Mouse (Mus musculus) lung, embryonic 14.5 days (tissue): ENCODE results near the gene Slc2a3. TPM values are rescaled to one million over a fixed set of nuclear protein-coding genes. Genes with fewer than 3 reads are reported as not detected.
A peak's percentile ranks its signal among the peaks of the same experiment; 100 is the strongest.

Experiments
- ATAC-seq: fragments of 200-750 bp; cut with Nextera tagmentation; 2 replicates; pipeline ENCODE4 v1.8.0; 2017; ENCODE audit warnings: mild to moderate bottlenecking, moderate TSS enrichment, moderate library complexity; ENCODE audit not compliant: insufficient read depth
- DNase-seq: peaks from one replicate; pipeline ENCODE4 v3.0.0-alpha.2; 2015
- H3K27ac ChIP-seq: fragments of 300-500 bp; sonication (generic); 2 replicates; pipeline ENCODE4 v1.5.1; 2014; ENCODE audit warnings: low read depth, mild to moderate bottlenecking, moderate library complexity
- H3K27me3 ChIP-seq: fragments of 300-500 bp; sonication (generic); 2 replicates; pipeline ENCODE4 v1.6.1; 2014; ENCODE audit warnings: low read length, control low read depth; ENCODE audit not compliant: insufficient read depth
- H3K36me3 ChIP-seq: fragments of 300-500 bp; sonication (generic); 2 replicates; pipeline ENCODE4 v1.6.1; 2014; ENCODE audit warnings: control low read depth; ENCODE audit not compliant: insufficient read depth
- H3K4me1 ChIP-seq: fragments of 300-500 bp; sonication (generic); 2 replicates; pipeline ENCODE4 v1.6.1; 2014; ENCODE audit warnings: antibody characterized with exemption, control low read depth; ENCODE audit not compliant: insufficient read depth
- H3K4me2 ChIP-seq: fragments of 300-500 bp; sonication (generic); 2 replicates; pipeline ENCODE4 v1.6.1; 2014; ENCODE audit warnings: mild to moderate bottlenecking
- H3K4me3 ChIP-seq: fragments of 300-500 bp; sonication (generic); 2 replicates; pipeline ENCODE4 v1.5.1; 2014; ENCODE audit warnings: low read depth, low read length
- H3K9ac ChIP-seq: fragments of 300-500 bp; sonication (generic); 2 replicates; pipeline ENCODE4 v1.6.1; 2014
- H3K9me3 ChIP-seq: fragments of 300-500 bp; sonication (generic); 2 replicates; pipeline ENCODE4 v1.6.1; 2016; ENCODE audit warnings: low read depth, low read length, control low read depth
- CTCF ChIP-seq: IDR thresholded peaks from 2 replicates; pipeline ENCODE4 v1.5.1; 2016; ENCODE audit warnings: antibody characterized with exemption, low read depth
- WGBS: fragments of 180-500 bp; shearing (Covaris S2); extraction: QIAGEN DNeasy Blood & Tissue Kit; methylation state at CpG from one replicate; pipeline ENCODE4 v1.1.7; 2014; 5-methylcytosine and 5-hydroxymethylcytosine counted together
- polyA plus RNA-seq: library from polyadenylated mRNA; unstranded; fragments of >200 nt; fragmentation: Nextera tagmentation; extraction: Ambion mirVana; gene quantifications from 2 replicates; pipeline ENCODE4 v1.2.1, GENCODE M21; 2014

Slc2a3 gene
- polyA plus RNA-seq, 1 experiment from 2014 or later, result 8.4 TPM

DNA sequence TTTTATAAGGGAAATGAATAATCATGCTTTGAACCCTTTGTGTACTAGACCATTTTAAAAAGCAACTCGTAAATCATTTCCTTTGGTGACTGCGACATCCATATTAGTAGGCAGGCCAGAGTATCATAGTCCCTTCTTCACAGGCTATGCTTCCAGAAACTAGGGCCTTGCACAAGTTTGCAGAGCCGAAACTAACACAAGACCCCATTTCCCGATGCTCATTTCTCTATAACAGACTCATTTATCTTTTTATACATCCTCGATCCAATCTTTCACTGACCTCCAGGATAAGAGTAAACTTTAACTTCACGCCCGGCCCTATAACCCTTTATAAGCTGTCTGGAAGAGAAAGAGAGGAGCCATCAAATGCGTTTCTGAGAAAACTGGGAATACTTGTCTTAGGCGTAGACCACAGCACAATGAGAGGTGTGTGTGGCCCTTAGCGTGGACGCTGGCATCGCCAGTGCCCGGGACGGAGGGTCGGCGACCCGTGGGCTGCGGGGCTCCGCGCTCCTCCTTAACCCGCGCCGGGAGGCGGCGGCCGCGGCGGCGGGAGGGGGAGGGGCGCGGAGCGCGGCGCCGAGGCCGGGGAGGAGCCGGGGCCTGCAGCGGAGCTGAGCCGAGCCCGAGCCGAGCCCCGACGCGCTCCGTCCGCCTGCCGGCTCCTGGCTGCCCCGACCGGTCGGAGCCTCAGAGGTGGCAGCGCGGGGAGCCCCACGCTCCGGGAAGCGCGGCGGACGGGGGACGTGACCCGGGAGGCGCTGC is 18.0 kb upstream of the Slc2a3 start, which contains the start of gene Foxj2:
Foxj2 (plus strand) TSS at position 609 of the 765 bp plus-strand sequence.
- peak; percentile 89 for ATAC-seq
- Histone ChIP-seq H3K4me3 (peak within 1 kb of the TSS; percentile 89), H3K9ac (peak within 1 kb of the TSS; percentile 95), H3K27me3 (no peaks in the 10 kb centered on the region), H3K36me3 (no peaks in the 10 kb centered on the region), H3K4me1 (peaks cover 18% of the 10 kb centered on the region), H3K9me3 (no peaks in the 10 kb centered on the region), H3K4me2 (peak within 1 kb of the TSS; percentile 84), H3K27ac (peak within 1 kb of the TSS; percentile 70)
- whole genome bisulfite sequencing, result 3% methylated on average over 32 of the region's 61 CpGs
- no peak for TF ChIP-seq CTCF
- DNase-seq, result peak; percentile 79

- TF ChIP-seq CTCF, result no peak
- ATAC-seq, result no peak
- H3K27me3 ChIP-seq, result no peaks in the 10 kb centered on the region
Measured at GRCm38 (mm10) chr6:122813640-122814039, 12.2 kb upstream of the Slc2a3 start.

DNA sequence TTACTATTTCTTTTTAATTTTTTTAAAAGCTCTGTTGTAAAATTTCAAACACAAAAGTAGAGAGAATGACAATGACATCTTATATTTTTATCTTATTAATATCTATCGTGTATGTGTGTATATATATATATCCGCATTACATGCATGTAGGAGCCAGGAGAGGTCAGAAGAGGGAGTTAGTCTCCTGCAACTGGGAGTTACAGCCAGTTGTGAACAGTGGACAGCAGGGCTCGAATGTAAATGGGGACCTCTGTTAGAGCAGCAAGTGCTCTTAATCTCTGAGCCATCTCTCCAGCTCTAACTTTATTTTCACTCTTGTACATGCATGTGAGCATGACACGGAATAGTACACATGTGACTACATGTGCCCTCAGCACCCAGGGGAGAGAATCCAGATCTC is 11.3 kb upstream of the Slc2a3 start:
- no peak overlapping the region for H3K27ac ChIP-seq
- no peak for TF ChIP-seq CTCF
- no peak overlapping the region for H3K4me3 ChIP-seq
- H3K27me3 ChIP-seq, result no peaks in the 10 kb centered on the region
- no peak overlapping the region for H3K9ac ChIP-seq
- H3K4me2 ChIP-seq, result no peak overlapping the region
- ATAC-seq, result no peak
- no peak for DNase-seq
- H3K4me1 ChIP-seq, result peaks cover 8% of the 10 kb centered on the region
- H3K36me3 ChIP-seq, result no peaks in the 10 kb centered on the region
- no peaks in the 10 kb centered on the region for H3K9me3 ChIP-seq
- WGBS, result 89% methylated on average over 4 of the region's 4 CpGs

More at GRCm38 (mm10) chr6:122813640-122814039, 12.2 kb upstream of the Slc2a3 start:
- no peak overlapping the region for H3K27ac ChIP-seq
- no peaks in the 10 kb centered on the region for H3K9me3 ChIP-seq
- no peaks in the 10 kb centered on the region for H3K36me3 ChIP-seq
- no peak overlapping the region for H3K4me3 ChIP-seq
- H3K4me1 ChIP-seq, result peaks cover 8% of the 10 kb centered on the region
- no peak for DNase-seq
- no peak overlapping the region for H3K9ac ChIP-seq
- no peak overlapping the region for H3K4me2 ChIP-seq
- 85% methylated on average over 4 of the region's 4 CpGs for WGBS

- H3K4me2 ChIP-seq, result peak overlapping the region; percentile 71
- 23% methylated on average over 16 of the region's 16 CpGs for WGBS
- no peaks in the 10 kb centered on the region for H3K27me3 ChIP-seq
- no peaks in the 10 kb centered on the region for H3K36me3 ChIP-seq
- H3K27ac ChIP-seq, result peak overlapping the region; percentile 100
- peak; percentile 74 for DNase-seq
- H3K4me3 ChIP-seq, result peak overlapping the region; percentile 66
- TF ChIP-seq CTCF, result peak; percentile 51
- H3K9me3 ChIP-seq, result no peaks in the 10 kb centered on the region
- peak; percentile 42 for ATAC-seq
- peaks cover 8% of the 10 kb centered on the region for H3K4me1 ChIP-seq
- peak overlapping the region; percentile 69 for H3K9ac ChIP-seq
Measured at GRCm38 (mm10) chr6:122811771-122812600, 10.5 kb upstream of the Slc2a3 start.

DNA sequence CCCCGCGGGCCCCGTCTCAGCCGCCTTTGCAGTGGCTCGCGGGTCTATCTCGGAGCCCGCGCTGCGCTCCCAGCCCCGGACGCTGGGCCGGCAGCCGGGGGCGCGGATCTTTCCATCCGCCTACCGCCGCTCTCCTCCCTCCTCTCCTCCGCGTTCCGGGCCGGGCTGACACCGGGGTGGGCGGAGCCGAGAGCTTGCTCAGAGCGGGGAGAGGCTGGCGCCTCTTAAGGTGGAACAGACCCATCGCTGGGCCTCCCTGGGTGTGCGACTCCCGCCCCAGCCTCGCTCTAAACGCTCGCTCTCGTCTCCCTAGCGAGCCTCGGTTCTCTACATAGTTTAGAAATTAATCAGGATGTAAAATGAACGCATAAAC is 9.8 kb upstream of the Slc2a3 start:
- DNase-seq (peak; percentile 95), ATAC-seq (peak; percentile 95)
- peak overlapping the region; percentile 69 for H3K9ac ChIP-seq
- no peak for TF ChIP-seq CTCF
- peaks cover 8% of the 10 kb centered on the region for H3K4me1 ChIP-seq
- H3K4me3 ChIP-seq, result peak overlapping the region; percentile 66
- H3K36me3 ChIP-seq, result no peaks in the 10 kb centered on the region
- H3K4me2 ChIP-seq, result peak overlapping the region; percentile 71
- H3K27me3 ChIP-seq, result no peaks in the 10 kb centered on the region
- H3K9me3 ChIP-seq, result no peaks in the 10 kb centered on the region
- WGBS, result under 1% methylated on average over 38 of the region's 38 CpGs
- H3K27ac ChIP-seq, result peak overlapping the region; percentile 100

- peak; percentile 99 for ATAC-seq
- Histone ChIP-seq H3K27ac (peak overlapping the region; percentile 100), H3K36me3 (no peaks in the 10 kb centered on the region), H3K4me1 (peaks cover 8% of the 10 kb centered on the region), H3K27me3 (no peaks in the 10 kb centered on the region), H3K4me3 (peak overlapping the region; percentile 66), H3K9me3 (no peaks in the 10 kb centered on the region), H3K4me2 (peak overlapping the region; percentile 71), H3K9ac (peak overlapping the region; percentile 69)
- DNase-seq, result peak; percentile 97
- TF ChIP-seq CTCF, result 0 out of 2 replicates have a peak, but pooled peaks have one; percentile 9
- 0% methylated on average over 30 of the region's 30 CpGs for WGBS
Measured at GRCm38 (mm10) chr6:122810615-122811279, 9.3 kb upstream of the Slc2a3 start.
